Mouse (Mus musculus) embryonic facial prominence, embryonic 14.5 days (tissue): ENCODE data around the gene Lmo7. TPM values are rescaled to one million over a fixed set of nuclear protein-coding genes. Genes with fewer than 3 reads are reported as not detected.

Source experiments
- ATAC-seq: fragments of 200-750 bp; cut with Nextera tagmentation; 2 replicates; pipeline ENCODE4 v1.8.0; 2017; ENCODE audit warnings: low read depth, moderate number of reproducible peaks, moderate TSS enrichment
- DNase-seq: peaks from one replicate; pipeline ENCODE4 v3.0.0-alpha.2; 2015; ENCODE audit warnings: low spot score
- H3K27ac ChIP-seq: fragments of 300-500 bp; sonication (generic); replicated peaks from 2 replicates; pipeline ENCODE4 v1.5.1; 2014; ENCODE audit warnings: low read depth, mild to moderate bottlenecking, low read length, moderate library complexity
- H3K27me3 ChIP-seq: fragments of 300-500 bp; sonication (generic); replicated peaks from 2 replicates; pipeline ENCODE4 v1.6.1; 2014; ENCODE audit warnings: low read length; ENCODE audit not compliant: control insufficient read depth, insufficient read depth
- H3K36me3 ChIP-seq: fragments of 300-500 bp; sonication (generic); 2 replicates; pipeline ENCODE4 v1.6.1; 2014; ENCODE audit warnings: low read length, mixed read lengths; ENCODE audit not compliant: control insufficient read depth, insufficient read depth
- H3K4me1 ChIP-seq: fragments of 300-500 bp; sonication (generic); 2 replicates; pipeline ENCODE4 v1.6.1; 2014; ENCODE audit warnings: antibody characterized with exemption, low read length; ENCODE audit not compliant: control insufficient read depth, insufficient read depth
- H3K4me2 ChIP-seq: fragments of 300-500 bp; sonication (generic); 2 replicates; pipeline ENCODE4 v1.6.1; 2014; ENCODE audit warnings: low read depth, mild to moderate bottlenecking, low read length, moderate library complexity, mixed read lengths
- H3K4me3 ChIP-seq: fragments of 300-500 bp; sonication (generic); 2 replicates; pipeline ENCODE4 v1.5.1; 2014; ENCODE audit warnings: low read depth, mild to moderate bottlenecking, low read length
- H3K9ac ChIP-seq: fragments of 300-500 bp; sonication (generic); 2 replicates; pipeline ENCODE4 v1.6.1; 2014; ENCODE audit warnings: low read depth, mild to moderate bottlenecking, low read length, moderate library complexity, mixed read lengths
- H3K9me3 ChIP-seq: fragments of 300-500 bp; sonication (generic); 2 replicates; pipeline ENCODE4 v1.6.1; 2016; ENCODE audit warnings: low read length; ENCODE audit not compliant: control insufficient read depth
- WGBS: fragments of 180-500 bp; shearing (Covaris S2); extraction: QIAGEN DNeasy Blood & Tissue Kit; methylation state at CpG from one replicate; pipeline ENCODE4 v1.1.7; 2014; 5-methylcytosine and 5-hydroxymethylcytosine counted together
- polyA plus RNA-seq: library from polyadenylated mRNA; unstranded; fragments of >200 nt; fragmentation: Nextera tagmentation; extraction: Ambion mirVana; gene quantifications from 2 replicates; pipeline ENCODE4 v1.2.1, GENCODE M21; 2014

Lmo7 gene
- polyA plus RNA-seq, 1 experiment from 2014 or later: 35.8 TPM

GRCm38 (mm10) chr14:101834109-101834508 is 104.4 kb downstream of the Lmo7 start:
- no peak for ATAC-seq
- no peaks in the 10 kb centered on the region for H3K4me1 ChIP-seq
- 82% methylated on average over 3 of the region's 3 CpGs for whole genome bisulfite sequencing
- no peak overlapping the region for H3K4me3 ChIP-seq
- DNase-seq: no peak
- no peak overlapping the region for H3K27ac ChIP-seq
- H3K27me3 ChIP-seq: no peaks in the 10 kb centered on the region
- no peak overlapping the region for H3K9ac ChIP-seq
- H3K4me2 ChIP-seq: no peak overlapping the region
- H3K9me3 ChIP-seq: no peaks in the 10 kb centered on the region
- H3K36me3 ChIP-seq: no peaks in the 10 kb centered on the region

GRCm38 (mm10) chr14:101836401-101836800 is 106.6 kb downstream of the Lmo7 start:
- H3K4me2 ChIP-seq: no peak overlapping the region
- no peaks in the 10 kb centered on the region for H3K9me3 ChIP-seq
- no peaks in the 10 kb centered on the region for H3K27me3 ChIP-seq
- H3K4me3 ChIP-seq: no peak overlapping the region
- no peak overlapping the region for H3K9ac ChIP-seq
- no peak overlapping the region for H3K27ac ChIP-seq
- WGBS: 82% methylated on average over 2 of the region's 2 CpGs
- no peak for DNase-seq
- 0 out of 2 replicates have a peak, but pooled peaks cover 6% of the 10 kb centered on the region for H3K4me1 ChIP-seq
- ATAC-seq: no peak
- H3K36me3 ChIP-seq: no peaks in the 10 kb centered on the region

- Histone ChIP-seq H3K4me1 (0 out of 2 replicates have a peak, but pooled peaks cover 6% of the 10 kb centered on the region), H3K36me3 (no peaks in the 10 kb centered on the region), H3K9ac (no peak overlapping the region), H3K4me2 (no peak overlapping the region), H3K27ac (no peak overlapping the region), H3K27me3 (no peaks in the 10 kb centered on the region), H3K4me3 (no peak overlapping the region), H3K9me3 (no peaks in the 10 kb centered on the region)
- no peak for DNase-seq
- 73% methylated on average over 6 of the region's 6 CpGs for WGBS
- ATAC-seq: no peak
Observed at GRCm38 (mm10) chr14:101837176-101837575, 107.4 kb downstream of the Lmo7 start.

- Histone ChIP-seq H3K27me3 (no peaks in the 10 kb centered on the region), H3K36me3 (no peaks in the 10 kb centered on the region), H3K9me3 (no peaks in the 10 kb centered on the region), H3K4me3 (no peak overlapping the region), H3K4me2 (0 out of 2 replicates have a peak overlapping the region, but pooled peaks have one; percentile 4), H3K9ac (no peak overlapping the region), H3K4me1 (peaks cover 9% of the 10 kb centered on the region), H3K27ac (no peak overlapping the region)
- DNase-seq: peak; percentile 75
- 47% methylated on average over 7 of the region's 7 CpGs for WGBS
- ATAC-seq: no peak
Observed at GRCm38 (mm10) chr14:101838231-101838839, 108.6 kb downstream of the Lmo7 start.

- Histone ChIP-seq H3K9me3 (no peaks in the 10 kb centered on the region), H3K27ac (peak overlapping the region; percentile 73), H3K4me2 (peak overlapping the region; percentile 33), H3K4me1 (peaks cover 17% of the 10 kb centered on the region), H3K4me3 (0 out of 2 replicates have a peak overlapping the region, but pooled peaks have one; percentile 3), H3K36me3 (no peaks in the 10 kb centered on the region), H3K27me3 (no peaks in the 10 kb centered on the region), H3K9ac (no peak overlapping the region)
- ATAC-seq (peak; percentile 92), DNase-seq (peak; percentile 77)
- 58% methylated on average over 24 of the region's 24 CpGs for WGBS
Observed at GRCm38 (mm10) chr14:101839771-101840731, 110.3 kb downstream of the Lmo7 start.

- no peaks in the 10 kb centered on the region for H3K36me3 ChIP-seq
- H3K4me1 ChIP-seq: peaks cover 17% of the 10 kb centered on the region
- H3K4me2 ChIP-seq: peak overlapping the region; percentile 10
- H3K9me3 ChIP-seq: no peaks in the 10 kb centered on the region
- 81% methylated on average over 5 of the region's 5 CpGs for WGBS
- H3K9ac ChIP-seq: no peak overlapping the region
- no peak for DNase-seq
- ATAC-seq: no peak
- H3K27ac ChIP-seq: no peak overlapping the region
- no peaks in the 10 kb centered on the region for H3K27me3 ChIP-seq
- H3K4me3 ChIP-seq: peak overlapping the region; percentile 11; the same call in 1 of the 2 replicates
Observed at GRCm38 (mm10) chr14:101841271-101841670, 111.5 kb downstream of the Lmo7 start.

GRCm38 (mm10) chr14:101842521-101842920 is 112.8 kb downstream of the Lmo7 start:
- Histone ChIP-seq H3K27me3 (no peaks in the 10 kb centered on the region), H3K36me3 (no peaks in the 10 kb centered on the region), H3K4me1 (peaks cover 17% of the 10 kb centered on the region), H3K9ac (no peak overlapping the region), H3K4me2 (peak overlapping the region; percentile 29), H3K27ac (no peak overlapping the region), H3K4me3 (peak overlapping the region; percentile 9; the same call in 1 of the 2 replicates), H3K9me3 (no peaks in the 10 kb centered on the region)
- ATAC-seq: no peak; the same call in 1 of the 2 replicates
- WGBS: 70% methylated on average over 6 of the region's 6 CpGs
- no peak for DNase-seq

GRCm38 (mm10) chr14:101843443-101843842 is 113.7 kb downstream of the Lmo7 start:
- Histone ChIP-seq H3K27ac (no peak overlapping the region), H3K4me2 (0 out of 2 replicates have a peak overlapping the region, but pooled peaks have one; percentile 7), H3K9me3 (no peaks in the 10 kb centered on the region), H3K4me3 (no peak overlapping the region), H3K9ac (no peak overlapping the region), H3K4me1 (peaks cover 17% of the 10 kb centered on the region), H3K36me3 (no peaks in the 10 kb centered on the region), H3K27me3 (no peaks in the 10 kb centered on the region)
- 84% methylated on average over 17 of the region's 17 CpGs for WGBS
- ATAC-seq (no peak), DNase-seq (no peak)
